Mouse (Mus musculus) kidney, adult 18-20 months (tissue): ENCODE measurements around the gene Gm17428.
A peak's percentile ranks its signal among the peaks of the same experiment; 100 is the strongest.
"Not testable (repeated sequence)": the region's sequence is repeated elsewhere in the genome, so short reads cannot be mapped to it uniquely, and the experiment has no call there.

ENCODE experiments used
- DNase-seq: peaks from one replicate; pipeline ENCODE4 v3.0.0; 2021

The Gm17428 gene

DNA sequence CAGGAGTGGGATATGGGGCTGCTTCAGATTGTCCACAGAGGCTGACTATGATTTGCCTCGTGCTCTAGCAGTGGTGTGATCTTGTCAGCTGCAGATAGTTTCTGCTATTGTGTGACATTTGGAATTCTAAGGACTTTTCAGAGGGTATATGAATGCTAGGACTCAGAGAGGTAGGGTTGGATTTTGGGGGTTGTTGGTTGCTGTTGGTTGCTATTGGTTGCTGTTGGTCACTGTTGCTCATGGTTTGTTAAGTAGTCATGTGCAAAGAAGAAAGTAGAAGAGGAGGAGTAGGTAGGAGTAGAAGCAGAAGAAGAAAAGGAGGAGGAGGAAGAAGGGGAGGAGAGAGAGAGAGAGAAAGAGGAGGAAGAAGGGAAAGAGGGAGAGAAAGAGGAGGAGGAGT, at the start of gene Gm17428:
Gm17428 (plus strand) TSS at position 301 of the 400 bp plus-strand sequence.
- no peak for DNase-seq

DNA sequence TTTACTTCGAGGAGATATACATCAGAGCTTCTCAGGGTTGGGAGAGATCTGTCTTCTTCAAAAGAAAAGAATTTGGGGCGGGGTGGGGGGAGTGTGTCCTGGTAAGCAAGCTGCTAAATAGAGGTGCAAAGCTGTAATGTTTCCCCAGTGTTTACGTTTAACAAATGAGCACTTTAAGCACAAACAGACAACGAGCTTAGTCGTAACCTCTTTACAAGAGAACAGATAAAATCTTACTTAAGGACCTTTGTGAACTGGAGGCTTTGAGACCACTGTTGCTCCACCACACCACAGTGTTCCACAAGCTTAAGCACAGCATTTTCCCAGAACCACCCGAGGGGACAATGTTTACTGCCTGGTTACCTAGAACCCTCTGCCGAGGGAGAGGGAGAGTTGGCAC, 49.4 kb upstream of the Gm17428 start:
- no peak for DNase-seq

GRCm38 (mm10) chr14:54929801-54930200, 46.9 kb upstream of the Gm17428 start:
- no peak for DNase-seq

DNA sequence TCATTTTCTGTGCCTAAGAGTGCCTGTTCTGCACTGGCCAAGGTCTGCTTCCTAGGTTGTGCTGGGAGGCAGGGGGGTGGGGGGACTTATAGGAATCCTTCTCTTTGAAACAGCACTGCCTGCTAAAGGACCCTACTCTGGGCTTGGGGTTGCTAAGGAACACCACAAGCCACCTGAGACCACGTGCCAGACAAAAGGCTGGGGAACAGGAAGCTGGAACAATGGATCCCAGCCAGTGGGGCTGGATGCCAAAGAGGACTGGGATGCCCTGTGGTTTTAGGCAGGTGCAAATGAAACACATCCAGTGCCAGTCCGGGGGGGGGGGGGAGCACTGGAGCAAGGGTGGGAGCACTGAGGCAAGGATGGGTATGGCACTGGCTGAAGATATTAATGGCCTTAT, 46.3 kb upstream of the Gm17428 start:
- DNase-seq, result no peak

- no peak for DNase-seq
These were observed 44.0 kb upstream of the Gm17428 start, which contains the start of gene Il25 for GRCm38 (mm10) chr14:54932645-54933150. Il25 (plus strand) TSS chr14:54932695.

- DNase-seq, result no peak
These were observed 40.6 kb upstream of the Gm17428 start, which contains the start of gene Cmtm5 for GRCm38 (mm10) chr14:54935904-54936830. Cmtm5 (plus strand) TSS chr14:54936261.

GRCm38 (mm10) chr14:54936831-54937160, 39.9 kb upstream of the Gm17428 start:
- no peak for DNase-seq

GRCm38 (mm10) chr14:54937361-54938182, 39.2 kb upstream of the Gm17428 start:
- no peak for DNase-seq

DNA sequence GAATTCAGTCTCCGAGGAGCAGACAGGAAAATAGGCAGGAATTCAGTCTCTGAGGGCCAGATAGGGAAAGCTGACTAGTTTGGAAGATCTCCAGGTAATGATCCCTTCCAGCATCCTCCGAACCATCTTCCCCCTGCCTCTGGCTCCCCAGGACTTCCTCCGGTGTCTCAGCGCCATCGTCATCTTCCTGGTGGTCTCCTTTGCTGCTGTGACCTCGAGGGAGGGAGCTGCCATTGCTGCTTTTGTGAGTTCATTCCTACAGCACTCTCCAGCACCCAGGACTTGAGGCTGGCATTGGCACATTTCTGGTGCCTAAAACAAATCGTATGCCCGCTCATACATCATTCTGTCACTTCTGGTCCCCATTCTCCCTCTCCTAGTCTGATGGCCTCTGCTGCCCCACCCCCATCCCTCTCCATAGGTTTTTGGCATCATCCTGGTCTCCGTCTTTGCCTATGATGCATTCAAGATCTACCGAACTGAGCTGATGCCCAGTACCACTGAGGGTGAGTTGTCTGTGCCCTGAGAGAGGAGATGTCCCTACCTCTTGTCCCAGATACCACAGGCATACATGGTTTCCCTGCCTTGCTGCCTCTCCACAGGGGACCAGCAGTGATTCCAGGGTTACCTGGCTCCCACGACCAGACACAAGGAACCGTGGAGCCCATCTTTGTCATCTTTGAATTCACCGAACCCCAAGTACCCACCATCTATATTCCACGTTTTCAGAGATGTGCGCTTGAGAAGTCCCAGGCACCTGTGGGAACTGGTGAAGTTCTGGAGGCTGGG, 38.1 kb upstream of the Gm17428 start:
- DNase-seq, result no peak

DNA sequence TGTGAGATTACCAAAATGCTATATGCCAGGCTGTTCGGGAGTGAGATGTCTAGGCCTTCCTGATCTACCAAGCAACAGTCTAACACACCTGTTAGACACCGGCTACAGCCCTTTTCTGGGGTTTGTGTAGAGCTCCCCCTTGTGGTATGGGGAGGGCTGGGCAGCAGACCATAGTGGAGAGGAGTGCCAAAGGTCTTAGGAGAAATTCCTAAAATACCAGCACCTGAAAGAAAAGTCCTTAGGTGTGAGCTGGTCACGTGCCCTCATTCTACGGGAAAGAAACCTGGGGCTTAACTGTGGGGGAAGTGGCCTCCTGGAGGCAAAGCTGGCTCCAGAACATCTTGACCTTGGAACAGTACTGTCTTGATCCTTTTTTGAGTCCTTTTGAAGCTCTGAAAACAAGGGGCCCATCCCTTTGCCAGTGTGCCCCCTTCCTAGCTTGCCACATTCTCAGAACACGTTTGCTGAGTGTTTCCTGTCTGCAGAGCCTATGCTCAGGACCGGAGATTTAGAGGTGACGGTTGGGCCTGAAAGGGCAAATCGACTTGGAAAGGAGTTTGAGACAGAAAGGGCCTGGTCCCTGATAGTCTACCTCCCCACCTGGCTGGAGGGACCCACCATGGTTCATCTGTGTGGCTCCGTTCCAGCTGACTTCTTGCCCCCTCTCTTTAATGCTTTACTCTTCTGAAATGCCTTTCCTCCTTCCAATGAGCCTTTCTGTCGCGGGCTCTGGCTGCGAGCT, 37.1 kb upstream of the Gm17428 start:
- DNase-seq, result peak; percentile 83

DNA sequence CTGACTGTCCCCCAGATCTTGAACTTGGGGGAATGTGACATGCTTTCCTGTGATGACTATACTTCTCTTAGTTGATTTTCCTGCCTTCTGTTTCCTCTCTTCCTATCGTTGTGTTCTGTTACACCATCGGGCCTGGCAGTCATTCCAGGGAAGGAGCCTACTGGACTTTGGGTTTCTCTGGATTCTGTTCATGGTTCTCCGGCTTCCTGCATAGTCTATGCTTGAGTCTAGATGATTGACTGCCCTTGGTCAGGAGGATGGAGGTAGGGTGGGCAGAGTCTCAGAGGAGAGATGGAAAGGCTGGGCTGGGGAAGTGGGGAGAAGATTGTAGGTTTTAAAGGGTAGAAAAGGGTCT, 36.6 kb upstream of the Gm17428 start:
- DNase-seq, result no peak

- DNase-seq, result peak; percentile 40
These were observed 35.4 kb upstream of the Gm17428 start for GRCm38 (mm10) chr14:54941024-54941978.

DNA sequence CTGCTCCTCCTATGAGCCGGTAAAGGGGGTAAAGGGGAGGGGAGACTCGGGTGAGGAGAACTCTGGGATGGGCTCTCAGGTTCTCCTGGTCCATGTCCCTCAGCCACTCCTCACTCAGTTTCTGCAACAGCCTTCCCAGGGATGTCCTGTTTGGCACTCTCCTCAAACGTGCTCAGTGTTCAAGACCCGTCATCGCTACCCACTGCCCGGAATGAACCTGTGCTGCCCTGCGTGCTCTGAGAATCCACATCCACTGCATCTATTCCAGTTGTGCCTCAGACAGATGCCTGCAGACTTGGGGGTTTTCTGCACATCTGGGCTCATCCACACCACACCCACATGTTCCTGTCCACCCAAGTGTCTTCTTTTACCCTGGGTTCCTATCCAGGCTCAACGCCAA, 34.3 kb upstream of the Gm17428 start:
- DNase-seq, result no peak

DNA sequence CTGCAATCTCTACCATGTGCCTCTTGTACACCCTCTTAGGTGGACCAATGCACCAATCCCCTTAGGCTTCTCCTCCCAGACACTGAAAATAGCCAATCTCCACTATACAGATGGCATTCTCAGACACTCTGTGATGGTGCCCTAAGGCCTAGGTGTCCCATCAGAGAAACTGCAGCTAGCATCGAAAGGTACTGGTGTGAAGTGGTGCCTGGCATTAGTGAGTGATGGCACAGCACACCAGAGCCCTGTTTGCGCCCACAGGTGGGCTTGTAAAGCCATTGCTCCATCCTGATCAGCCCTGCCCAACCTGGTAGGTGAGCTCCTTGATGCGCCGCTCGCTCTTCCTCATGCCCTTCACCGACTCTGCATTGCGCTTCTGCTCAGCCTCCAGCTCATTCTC, 32.8 kb upstream of the Gm17428 start:
- no peak for DNase-seq

DNA sequence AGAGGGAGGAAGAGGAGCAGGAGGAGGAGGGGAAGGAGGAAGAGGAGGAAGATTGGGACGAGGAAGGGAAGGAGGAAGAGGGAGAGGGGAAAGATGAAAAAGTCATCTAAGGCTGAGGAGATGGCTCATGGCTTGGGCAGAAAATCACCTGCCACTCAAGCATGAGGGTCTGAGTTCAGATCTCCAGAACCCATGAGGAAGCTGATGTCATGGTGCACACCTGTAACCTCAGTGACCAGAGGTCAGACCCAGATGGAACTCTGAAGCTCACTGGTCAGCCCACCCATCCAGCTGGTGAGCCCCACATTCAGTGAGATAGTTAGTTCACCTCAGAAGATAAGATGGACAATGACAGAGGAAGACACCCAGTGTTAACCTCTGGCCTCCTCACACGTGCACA, 31.8 kb upstream of the Gm17428 start:
- DNase-seq, result no peak

GRCm38 (mm10) chr14:54945975-54946704, 30.6 kb upstream of the Gm17428 start:
- DNase-seq, result no peak

- not testable (repeated sequence) for DNase-seq
These were observed 29.7 kb upstream of the Gm17428 start for GRCm38 (mm10) chr14:54947008-54947407.

DNA sequence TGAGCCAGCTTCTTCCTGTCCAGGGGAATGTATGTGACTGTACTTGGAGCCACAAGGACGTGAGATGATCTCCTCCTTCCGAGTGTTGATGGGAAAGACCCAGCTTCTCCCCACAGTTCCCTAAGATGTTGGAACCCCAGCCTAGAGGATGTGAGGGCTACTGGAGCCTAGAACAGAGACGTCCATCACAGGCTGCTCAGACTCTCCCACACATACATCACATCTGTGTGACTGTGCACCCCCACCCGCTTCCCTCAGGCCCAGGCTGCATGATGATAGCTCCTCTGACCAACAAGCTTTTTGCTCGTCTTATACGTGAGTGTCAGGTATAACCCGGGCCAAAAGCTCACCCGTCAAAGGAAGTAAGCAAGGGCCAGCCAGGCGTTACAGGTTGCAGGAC, 28.0 kb upstream of the Gm17428 start:
- no peak for DNase-seq

GRCm38 (mm10) chr14:54950493-54950892, 26.2 kb upstream of the Gm17428 start:
- no peak for DNase-seq

DNA sequence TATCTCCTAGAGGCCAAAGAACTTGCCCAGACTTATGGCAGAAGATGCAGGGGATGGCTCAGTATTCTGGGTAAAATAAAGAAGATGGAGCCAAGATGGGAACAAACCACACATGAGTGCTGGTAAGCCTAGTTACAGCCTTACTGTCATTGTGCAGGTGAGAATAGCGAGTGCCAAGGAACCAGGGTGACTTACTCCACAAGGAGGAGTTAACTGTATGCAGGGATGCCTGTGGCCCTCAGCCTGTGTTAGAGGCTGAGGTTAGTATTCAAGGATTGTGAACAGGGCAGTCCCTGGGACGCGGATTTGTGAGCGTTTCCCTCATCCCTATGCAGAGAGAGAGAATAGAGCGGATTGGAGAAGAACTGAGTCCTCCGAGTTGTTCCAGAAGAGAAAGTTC, 25.1 kb upstream of the Gm17428 start:
- no peak for DNase-seq
